Mouse (Mus musculus) embryo, embryonic 9.5 days (tissue): Measurements from ENCODE around the gene Mettl16.
"Not testable (repeated sequence)": the region's sequence is repeated elsewhere in the genome, so short reads cannot be mapped to it uniquely, and the experiment has no call there.

Experiments
- DNase-seq: peaks from one replicate; pipeline ENCODE4 v3.0.0-alpha.2; 2017; ENCODE audit errors: extremely low spot score

The Mettl16 gene

DNA sequence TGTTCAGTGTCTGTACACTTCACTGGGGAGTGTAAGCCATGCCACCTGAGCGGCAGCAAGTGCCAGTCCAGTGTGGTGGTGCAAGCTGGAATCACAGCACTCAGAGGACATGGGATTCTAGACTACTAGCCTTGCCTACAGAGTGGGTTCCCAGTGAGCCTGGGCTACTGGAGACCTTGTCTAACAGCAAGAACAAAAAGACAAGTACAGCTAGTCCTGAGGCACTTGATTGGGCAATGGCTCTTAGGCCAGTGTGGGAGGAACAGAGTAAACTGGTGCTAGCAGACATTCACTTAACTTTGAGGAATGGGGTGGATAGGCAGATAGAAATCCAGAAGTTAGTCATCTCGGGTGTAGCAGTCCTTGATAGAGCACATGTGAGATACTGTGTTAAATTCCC is 1.8 kb downstream of the Mettl16 start:
- DNase-seq, result no peak

DNA sequence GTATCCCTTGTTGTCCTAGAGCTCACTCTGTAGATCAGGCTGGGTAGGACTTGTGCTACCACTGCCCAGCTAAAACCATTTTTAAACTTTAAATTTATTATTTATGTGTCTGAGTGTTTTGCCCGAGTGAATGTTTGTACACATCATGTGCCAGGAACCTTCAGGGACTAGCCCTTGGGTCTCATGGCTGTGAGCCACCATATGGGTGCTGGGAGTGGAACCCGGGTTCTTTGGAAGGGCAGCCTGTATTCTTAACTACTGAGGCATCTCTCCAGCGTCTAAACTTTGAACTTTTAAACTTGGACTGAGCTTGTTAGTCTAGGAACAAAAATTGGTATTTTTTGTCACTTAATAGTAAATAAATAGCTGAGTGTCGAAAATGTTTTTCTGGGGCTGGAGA is 22.2 kb downstream of the Mettl16 start:
- no peak for DNase-seq

DNA sequence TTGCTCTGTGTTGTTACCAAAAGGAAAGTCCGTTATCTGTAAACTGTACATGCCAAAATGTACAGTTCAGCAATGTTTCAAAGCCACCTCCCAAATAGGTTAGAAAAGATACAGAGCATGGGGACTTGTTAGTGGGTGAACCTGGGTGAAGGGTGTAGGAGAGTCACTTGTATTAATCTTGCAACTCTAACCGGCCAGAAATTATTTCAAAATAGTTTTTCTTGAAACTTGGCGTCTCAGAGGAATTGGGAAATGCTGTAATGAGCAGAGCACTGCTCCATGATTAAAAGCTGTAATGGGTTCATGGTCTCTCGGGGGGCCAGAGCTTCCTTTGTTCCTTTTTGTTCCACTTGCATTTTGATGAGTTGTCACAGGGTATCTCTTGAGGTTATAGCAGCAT is 30.0 kb downstream of the Mettl16 start:
- no peak for DNase-seq

DNA sequence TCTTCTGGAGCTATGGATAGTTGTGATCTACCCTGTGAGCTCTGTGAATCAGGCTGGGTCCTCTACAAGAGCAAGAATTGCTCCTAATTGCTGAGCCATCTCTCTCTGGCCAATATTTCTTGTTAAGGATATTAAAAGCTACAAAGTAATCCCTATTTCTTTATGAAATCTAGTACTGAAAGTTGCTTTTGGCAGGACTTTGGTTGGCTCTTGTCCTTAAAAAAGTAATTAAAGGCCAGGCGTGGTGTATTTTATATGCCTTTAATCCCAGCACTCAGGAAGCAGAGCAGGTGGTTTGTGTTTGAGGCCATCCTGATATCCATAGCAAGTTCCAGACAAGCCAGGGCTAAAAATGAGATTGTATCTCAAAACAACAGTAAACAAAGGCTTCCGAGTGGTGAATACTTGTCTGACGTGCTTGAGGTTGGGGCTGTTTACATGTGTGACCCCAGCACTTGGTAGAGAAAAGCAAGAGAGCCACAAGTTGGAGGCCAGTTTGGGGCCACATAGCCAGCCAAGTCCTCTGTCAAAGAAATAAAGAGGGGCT is 33.5 kb downstream of the Mettl16 start:
- DNase-seq, result no peak

DNA sequence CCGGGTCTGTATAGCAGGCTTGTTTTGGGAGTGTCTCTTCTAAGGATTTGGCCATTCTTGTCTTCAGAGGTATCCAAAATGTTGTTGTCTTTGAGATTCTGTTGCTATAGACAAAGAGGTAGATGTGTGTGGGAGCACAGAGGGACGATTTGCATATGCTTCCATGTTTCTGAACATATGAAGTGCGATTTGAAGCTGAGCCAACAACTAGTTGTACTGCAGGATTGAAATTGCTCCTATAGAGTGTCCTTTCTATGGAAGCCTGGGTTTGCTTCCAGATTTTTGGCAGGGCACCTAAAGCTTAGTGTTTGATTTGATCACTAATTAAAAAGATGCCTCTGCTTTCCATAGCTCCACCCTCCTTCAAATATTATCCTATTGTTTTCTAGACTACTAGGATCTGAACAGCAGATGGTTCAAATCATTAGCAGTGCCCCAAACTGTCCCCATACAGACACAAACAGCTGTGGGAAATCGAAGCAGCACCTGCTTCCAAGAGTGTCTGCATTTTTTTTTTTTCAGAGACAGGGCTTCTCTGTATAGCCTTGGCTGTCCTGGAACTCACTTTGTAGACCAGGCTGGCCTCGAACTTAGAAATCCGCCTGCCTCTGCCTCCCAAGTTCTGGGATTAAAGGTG is 36.7 kb downstream of the Mettl16 start:
- no peak for DNase-seq

DNA sequence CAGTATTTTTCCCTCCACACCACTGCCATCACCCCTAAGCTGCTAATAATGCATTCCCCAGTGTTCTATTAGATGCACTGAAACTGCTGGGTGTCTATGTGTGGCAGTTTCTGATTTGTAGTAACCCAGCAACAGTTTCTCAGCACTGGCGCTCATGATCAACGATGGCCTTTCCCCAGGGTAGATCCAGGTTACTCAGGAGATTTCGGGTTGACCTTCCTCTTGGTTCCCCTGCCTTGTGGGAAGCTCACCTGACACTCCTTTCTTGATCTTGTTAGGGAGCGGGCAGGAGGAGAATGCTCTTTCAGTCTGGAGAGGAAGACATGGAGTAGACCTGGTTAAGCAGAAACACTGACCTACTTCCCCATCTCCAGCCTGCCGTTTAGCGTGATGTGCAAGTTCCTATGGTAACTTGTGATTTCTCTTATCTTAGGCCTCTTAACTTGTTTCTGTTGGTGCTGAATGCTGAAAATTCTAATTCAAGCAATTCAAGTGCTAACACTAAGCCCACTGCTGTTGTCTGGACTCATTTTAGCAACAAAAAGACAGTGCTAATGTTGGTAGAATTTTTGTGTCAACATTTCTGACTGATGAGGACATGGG is 37.7 kb downstream of the Mettl16 start:
- DNase-seq, result no peak

DNA sequence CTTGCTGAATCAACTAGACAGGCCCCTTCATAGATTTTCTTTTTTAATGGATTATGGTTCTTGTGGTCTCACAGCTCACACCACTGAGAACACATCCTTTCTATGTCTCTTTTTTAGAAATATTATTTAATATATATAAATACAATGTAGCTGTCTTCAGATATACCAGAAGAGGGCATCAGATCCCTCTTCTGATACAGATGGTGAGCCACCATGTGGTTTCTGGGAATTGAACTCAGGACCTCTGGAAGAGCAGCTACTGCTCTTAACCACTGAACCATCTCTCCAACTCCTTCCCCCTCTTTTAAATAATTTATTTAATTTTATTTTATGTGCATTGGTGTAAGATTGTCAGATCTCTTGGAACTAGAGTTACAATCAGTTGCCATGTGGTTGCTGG is 39.5 kb downstream of the Mettl16 start:
- no peak for DNase-seq

DNA sequence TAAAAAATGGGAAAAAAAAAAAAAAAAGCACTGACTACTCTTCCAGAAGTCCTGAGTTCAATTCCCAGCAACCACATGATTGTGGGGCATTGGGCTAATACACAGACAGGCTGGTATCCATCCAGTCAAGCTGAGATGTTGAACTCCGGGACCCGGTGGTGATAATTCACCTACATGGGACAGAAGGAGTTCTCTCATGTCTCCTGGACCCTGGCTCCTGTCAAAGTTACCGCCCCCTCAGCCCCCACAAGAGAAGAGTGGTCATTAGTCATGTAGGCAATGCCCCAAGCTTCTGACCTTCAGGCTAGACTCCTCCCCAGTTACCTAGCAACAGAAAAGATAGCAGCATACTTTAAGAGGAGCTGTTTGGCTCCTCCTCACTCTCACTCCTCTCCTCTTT is 40.4 kb downstream of the Mettl16 start:
- not testable (repeated sequence) for DNase-seq

DNA sequence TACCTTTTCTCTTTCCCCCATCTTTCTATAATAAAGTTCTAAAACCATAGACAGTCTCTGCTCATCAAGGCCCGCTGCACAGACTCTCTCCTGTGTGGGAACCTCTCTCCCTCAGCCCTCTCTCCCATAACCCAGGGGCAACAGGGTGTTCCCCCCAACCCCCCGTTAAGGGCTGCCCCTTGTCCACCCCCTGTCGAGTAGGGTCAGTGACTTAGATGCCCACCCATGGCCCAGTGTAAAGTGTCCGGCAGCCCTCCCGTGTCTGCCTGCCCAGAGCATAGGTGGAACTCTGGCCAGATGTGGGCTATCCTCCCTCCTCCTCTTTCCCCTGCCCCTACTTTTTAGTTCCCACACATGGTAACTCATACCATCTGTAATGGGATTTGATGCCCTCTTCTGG is 40.9 kb downstream of the Mettl16 start:
- DNase-seq, result no peak

DNA sequence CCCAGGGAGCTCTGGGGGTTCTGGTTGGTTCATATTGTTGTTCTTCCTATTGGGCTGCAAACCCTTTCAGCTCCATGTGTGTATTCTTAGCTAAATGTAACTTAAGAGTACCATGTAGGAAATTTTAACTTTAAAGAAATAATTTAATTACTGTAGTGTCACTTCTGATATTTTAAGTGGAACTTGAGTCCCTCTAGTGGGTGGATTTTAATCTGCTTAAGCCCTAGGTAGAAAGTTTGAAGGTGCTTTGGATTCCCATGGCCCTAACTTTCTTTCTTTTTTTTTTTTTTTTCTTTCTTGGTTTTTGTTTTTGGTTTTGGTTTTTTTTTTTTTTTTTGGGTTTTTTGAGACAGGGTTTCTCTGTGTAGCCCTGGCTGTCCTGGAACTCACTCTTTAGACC is 45.2 kb downstream of the Mettl16 start:
- no peak for DNase-seq

DNA sequence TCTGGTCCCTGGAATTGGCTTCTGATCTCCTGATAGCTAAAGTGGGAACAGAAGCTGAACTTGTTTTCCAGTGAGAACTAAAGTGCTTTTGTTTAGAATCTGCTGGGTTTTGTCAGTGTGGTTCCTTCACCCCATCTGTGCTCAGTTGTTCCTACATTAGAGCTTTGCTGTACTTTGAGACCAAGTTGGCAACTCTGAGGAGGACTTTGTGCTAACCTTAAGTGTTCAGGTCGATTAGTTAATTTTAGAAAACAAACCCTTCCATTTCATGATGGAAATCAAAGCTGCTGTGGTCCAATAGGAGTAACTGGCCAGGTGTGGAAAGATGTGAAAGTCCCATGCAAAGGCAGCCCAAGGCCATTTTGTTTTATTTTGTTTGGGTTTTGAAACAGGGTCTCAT is 50.3 kb downstream of the Mettl16 start:
- no peak for DNase-seq

DNA sequence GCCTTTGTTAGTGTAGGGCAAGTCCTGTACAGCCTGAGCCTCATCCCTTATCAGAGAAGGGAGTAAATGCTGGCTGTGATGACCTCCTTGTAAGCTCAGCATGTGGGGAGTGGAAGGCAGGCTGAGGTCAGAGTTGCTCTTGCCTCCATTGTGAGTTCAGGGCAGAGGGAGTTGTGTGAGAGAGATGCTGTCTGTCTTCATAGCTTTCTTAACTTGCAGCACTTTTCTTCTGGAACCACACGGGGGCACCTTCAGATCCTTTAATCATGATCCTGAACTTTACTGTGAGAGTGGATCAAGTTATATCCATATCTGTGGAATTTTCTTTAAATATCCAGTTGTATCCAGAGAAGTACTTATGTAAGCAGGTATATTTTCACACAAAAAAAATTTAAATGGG is 50.8 kb downstream of the Mettl16 start:
- DNase-seq, result no peak

DNA sequence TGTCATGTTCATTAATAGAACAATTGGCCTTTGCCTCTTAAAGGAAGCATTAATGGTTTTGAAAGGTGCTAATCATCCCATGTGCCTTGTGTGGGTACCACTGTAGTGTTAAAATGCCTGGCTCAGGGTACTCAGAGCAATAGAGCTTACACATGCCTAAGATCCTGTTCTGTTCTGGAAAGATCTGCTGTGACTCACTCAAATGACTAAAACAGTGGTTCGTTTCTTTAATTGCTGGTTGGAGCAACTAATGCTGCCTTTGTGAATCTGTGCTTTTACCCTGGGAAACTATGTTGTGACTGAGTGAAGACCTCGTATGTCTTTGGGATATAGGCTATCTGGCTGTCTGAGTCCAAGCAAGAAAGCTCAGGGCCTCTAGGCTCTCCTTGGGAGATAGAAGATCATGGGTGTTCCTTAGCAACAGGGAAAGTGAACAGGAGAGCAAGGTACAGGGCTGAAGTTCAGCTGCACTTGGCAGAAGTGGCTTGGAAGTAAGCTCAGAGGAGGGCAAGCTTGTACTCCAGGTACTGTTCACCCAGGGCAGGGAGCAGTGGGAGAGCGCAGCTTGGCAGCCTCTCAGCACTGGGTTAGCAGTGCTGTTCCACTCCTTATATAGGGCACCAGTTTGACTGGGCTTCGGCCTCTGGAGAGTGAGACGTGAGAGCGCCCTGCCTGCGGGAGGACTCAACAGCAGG is 52.3 kb downstream of the Mettl16 start:
- no peak for DNase-seq

DNA sequence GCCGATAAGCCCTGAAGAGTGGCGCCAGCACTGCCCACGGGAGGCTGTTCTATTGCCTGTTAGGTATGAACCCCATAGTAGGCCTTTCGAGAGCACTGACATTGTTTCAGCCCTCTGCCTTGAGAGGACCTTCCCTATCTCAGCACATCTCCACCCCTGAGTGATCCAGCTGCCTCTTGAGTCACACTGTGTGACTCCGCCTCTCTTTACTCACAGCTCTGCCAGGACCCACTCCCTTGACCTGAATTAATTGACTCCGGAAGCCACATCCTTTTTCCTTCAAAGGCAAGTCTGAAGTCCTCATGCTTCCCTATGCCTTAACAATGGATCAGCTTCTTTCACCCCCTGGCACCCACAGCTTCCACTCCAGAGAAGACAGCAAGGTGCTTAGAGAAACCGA is 55.5 kb downstream of the Mettl16 start:
- DNase-seq, result no peak

DNA sequence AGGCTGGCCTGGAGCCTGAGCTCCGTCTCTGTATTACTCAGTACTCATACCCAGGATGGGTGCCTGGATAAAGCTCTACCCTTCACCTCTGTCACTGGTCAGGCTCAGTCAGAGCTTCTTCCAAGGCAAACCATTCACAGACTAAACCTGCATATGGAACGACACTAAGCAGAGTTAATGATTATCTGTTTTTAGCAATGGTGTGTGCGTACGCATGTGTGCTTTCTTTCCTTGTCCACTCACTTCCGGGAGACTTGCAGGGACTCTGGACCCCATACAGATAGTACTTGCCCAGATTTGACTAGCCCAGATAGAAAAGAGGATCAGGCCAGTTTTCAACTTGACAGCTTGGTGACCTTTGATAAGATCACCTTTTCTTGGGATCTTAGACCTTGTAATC is 56.1 kb downstream of the Mettl16 start:
- DNase-seq, result no peak

DNA sequence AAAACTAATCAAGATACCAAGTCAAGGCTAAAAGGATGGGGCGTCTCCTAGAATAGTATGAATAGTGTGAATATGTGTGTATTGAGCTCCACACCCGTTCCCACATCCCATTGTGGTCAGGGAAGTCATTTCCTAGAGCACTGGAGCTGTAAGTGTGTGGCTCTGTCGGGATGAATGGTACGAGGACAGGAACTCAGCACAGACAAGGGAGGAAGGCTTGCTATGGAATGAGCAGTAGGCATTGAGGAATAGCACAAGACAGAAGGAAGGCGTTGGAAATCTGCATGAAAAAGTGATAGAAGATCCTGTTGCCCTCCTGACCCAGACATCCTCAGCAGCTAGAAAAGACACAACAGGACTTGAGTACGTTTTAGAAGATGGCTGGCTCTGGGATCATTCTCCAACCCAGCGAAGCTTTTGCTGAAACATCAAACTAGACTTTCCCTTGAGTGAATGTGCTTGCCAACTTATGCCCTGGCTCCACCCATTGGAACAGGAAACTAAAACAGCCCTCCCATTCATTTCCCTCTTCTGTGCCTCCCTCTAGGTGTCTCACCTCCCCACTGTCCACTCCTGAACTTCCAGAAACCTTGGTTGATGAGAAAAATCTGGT is 57.3 kb downstream of the Mettl16 start:
- no peak for DNase-seq

DNA sequence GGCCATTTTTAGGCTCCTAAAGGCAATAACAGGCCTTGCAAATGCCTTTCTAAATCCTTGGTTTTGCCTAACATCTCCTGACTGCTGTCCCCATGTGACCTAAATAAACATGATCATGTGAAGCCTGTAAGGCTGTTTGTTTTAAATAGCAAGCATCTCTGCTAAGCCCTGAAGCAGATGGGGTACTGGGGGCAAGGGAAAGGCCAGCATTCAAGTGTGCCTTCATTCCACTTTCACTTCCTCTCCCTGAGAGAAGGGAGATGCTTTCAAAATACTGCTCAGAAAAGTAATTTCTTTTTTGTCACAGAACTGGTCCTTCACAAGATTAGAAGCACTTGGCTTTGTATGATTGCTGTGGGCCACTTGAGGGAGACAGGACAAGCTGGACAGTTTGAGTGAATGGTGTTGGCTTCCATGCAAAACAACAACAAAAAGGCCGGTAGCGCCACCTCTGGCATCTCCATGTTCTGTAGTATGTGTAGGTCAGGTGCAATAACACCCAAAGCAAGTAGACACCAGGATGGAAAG is 57.8 kb downstream of the Mettl16 start:
- no peak for DNase-seq

DNA sequence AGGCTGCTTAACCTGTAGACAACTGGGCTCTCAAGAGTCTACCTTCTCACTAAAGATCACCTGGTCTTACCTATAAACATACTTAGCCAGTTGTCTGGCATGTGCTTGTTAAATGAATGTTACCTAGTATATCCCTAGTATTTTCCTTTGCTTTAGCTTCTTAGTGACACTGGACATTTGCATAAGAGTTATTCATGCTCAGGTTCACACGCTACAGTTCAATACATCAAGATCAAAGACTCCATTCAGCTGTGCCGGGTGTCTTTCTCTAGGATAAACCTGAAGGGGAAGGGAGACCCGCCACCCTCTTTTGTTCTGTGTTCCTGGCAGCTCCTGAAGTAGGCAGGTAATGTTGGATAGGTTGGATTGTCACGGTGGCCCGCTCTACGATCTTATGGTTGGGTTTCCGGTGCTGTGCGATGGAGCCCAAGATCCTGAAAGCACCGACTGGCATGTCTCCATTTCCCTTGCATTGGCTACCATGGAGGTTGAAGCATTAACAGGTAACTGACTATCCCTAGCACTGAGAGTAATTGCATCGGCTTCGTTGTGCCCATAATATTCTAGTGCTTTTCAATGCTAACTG is 58.4 kb downstream of the Mettl16 start:
- DNase-seq, result no peak

DNA sequence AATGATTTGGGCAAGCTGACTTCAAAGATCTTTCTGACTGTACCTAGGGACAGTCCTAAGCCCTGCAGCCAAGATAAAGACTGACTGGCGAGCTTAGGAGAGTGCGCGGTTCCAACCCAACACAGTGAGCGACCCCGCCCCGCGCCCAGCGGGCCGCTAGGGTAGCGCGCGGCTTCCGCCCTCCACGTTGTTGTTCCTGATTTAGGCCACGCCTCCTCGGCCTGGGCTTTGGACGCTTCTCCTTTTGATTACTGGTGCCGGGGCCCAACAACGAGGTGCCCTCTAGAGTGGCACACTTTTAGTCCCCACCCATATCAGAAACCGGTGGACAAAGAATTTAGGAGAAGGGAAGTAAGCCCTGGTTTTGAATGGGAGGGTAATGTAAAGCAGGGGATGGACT is 59.2 kb downstream of the Mettl16 start:
- DNase-seq, result peak; percentile 82

DNA sequence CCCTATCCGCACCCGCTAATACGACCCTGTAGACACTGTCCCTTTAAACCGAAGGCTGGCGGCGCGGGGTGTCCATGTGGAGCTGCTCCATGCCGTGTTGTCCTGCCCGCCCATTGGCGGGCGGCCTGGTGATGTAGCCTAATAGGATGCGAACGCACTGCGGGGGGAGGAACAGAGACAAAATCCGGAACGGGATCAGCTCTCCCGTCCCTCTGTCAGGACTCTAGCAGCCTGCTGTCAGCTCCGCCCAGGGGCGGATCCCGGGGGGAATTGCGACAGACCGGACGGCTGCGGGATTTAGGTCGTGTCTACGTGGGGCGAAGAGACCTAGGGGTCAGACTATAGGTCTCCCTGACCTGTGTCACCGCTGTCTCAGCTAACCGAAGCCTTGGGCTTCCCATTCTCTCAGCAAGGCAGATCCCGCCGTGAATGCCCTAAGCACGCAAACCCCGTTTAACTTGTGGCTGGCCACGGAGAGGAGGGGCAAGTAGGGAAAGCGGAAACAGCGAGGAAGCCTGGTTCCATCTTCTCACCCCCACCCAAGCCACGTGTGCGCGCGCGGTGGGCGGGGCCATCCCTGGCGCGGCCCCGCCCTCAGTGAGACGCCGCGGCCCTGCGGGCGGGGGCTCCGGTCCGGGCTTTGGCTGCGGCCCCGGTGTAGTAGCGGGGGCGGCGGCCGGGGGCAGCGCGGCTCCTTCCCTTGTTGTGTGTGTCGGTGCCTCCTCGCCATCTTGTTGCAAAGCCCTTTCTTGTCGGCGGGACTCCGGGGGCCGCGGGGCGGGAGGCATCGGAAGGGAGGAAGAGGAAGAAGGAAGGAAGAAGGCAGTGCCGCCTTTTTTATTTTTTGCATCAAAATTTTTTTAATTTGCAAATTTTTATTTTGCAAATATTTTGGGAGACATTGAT is 59.9 kb downstream of the Mettl16 start, which contains the start of gene Mnt:
TSS of gene Mnt (plus strand) at position 665 of the 906 bp plus-strand sequence.
- DNase-seq, result peak; percentile 96

DNA sequence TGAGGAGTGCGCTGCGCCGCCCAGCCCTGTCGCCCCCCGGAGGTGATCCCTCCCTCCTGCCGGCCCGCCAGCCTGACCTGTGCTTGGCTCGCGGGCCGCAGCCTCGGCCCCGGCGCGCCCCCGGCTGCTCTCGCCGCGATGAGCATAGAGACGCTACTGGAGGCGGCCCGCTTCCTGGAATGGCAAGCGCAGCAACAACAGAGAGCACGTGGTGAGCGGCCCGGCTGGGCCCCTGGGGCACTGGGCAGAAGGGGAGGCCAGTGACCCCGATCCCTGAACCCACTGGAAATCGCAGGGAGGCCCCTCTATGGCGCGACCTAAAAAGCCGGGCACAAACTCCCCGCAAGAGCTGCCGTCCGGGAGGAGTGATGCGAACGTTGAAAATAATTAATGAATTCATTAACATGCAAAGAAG is 60.6 kb downstream of the Mettl16 start:
- DNase-seq, result peak; percentile 56
